Mouse (Mus musculus) midbrain, embryonic 14.5 days (tissue): ENCODE data around the gene Dnm3. TPM values are rescaled to one million over a fixed set of nuclear protein-coding genes. Genes with fewer than 3 reads are reported as not detected.

Source experiments
- ATAC-seq: fragments of 200-750 bp; cut with Nextera tagmentation; 2 replicates; pipeline ENCODE4 v1.8.0; 2017; ENCODE audit warnings: moderate number of reproducible peaks, moderate library complexity; ENCODE audit not compliant: low FRiP score, low TSS enrichment
- DNase-seq: peaks from one replicate; pipeline ENCODE4 v3.0.0-alpha.2; 2015
- H3K27ac ChIP-seq: fragments of 300-500 bp; sonication (generic); replicated peaks from 2 replicates; pipeline ENCODE4 v1.5.1; 2014; ENCODE audit warnings: mild to moderate bottlenecking, low read depth, low read length, moderate library complexity
- H3K27me3 ChIP-seq: fragments of 300-500 bp; sonication (generic); 2 replicates; pipeline ENCODE4 v1.6.1; 2014; ENCODE audit warnings: low read length, control low read depth, mixed read lengths; ENCODE audit not compliant: control insufficient read depth, insufficient read depth
- H3K36me3 ChIP-seq: fragments of 300-500 bp; sonication (generic); 2 replicates; pipeline ENCODE4 v1.6.1; 2014; ENCODE audit warnings: low read length, control low read depth; ENCODE audit not compliant: control insufficient read depth, insufficient read depth
- H3K4me1 ChIP-seq: fragments of 300-500 bp; sonication (generic); 2 replicates; pipeline ENCODE4 v1.6.1; 2014; ENCODE audit warnings: mild to moderate bottlenecking, antibody characterized with exemption, low read length, control low read depth; ENCODE audit not compliant: control insufficient read depth, insufficient read depth
- H3K4me2 ChIP-seq: fragments of 300-500 bp; sonication (generic); 2 replicates; pipeline ENCODE4 v1.6.1; 2014; ENCODE audit warnings: mild to moderate bottlenecking, low read length, moderate library complexity
- H3K4me3 ChIP-seq: fragments of 300-500 bp; sonication (generic); replicated peaks from 2 replicates; pipeline ENCODE4 v1.5.1; 2014; ENCODE audit warnings: low read depth, low read length
- H3K9ac ChIP-seq: fragments of 300-500 bp; sonication (generic); replicated peaks from 2 replicates; pipeline ENCODE4 v1.6.1; 2014; ENCODE audit warnings: mild to moderate bottlenecking, low read length, moderate library complexity
- H3K9me3 ChIP-seq: fragments of 300-500 bp; sonication (generic); 2 replicates; pipeline ENCODE4 v1.6.1; 2016; ENCODE audit warnings: low read length, control low read depth, mixed read lengths; ENCODE audit not compliant: control insufficient read depth
- WGBS: fragments of 180-500 bp; shearing (Covaris S2); extraction: QIAGEN DNeasy Blood & Tissue Kit; methylation state at CpG from one replicate; pipeline ENCODE4 v1.1.7; 2014; 5-methylcytosine and 5-hydroxymethylcytosine counted together
- polyA plus RNA-seq: library from polyadenylated mRNA; unstranded; fragments of >200 nt; fragmentation: Nextera tagmentation; extraction: Ambion mirVana; gene quantifications from 2 replicates; pipeline ENCODE4 v1.2.1, GENCODE M21; 2014

The Dnm3 gene
- polyA plus RNA-seq, 1 experiment from 2014 or later: 62.0 TPM

GRCm38 (mm10) chr1:162299558-162300319 is 178.1 kb downstream of the Dnm3 start:
- H3K4me2 ChIP-seq: no peak overlapping the region
- H3K9ac ChIP-seq: no peak overlapping the region
- DNase-seq (no peak), ATAC-seq (no peak)
- H3K27me3 ChIP-seq: no peaks in the 10 kb centered on the region
- no peak overlapping the region for H3K4me3 ChIP-seq
- H3K36me3 ChIP-seq: 0 out of 2 replicates have a peak, but pooled peaks cover 6% of the 10 kb centered on the region
- H3K27ac ChIP-seq: no peak overlapping the region
- no peaks in the 10 kb centered on the region for H3K9me3 ChIP-seq
- no peaks in the 10 kb centered on the region for H3K4me1 ChIP-seq
- WGBS: 83% methylated on average over 12 of the region's 12 CpGs

GRCm38 (mm10) chr1:162298527-162298926 is 179.3 kb downstream of the Dnm3 start:
- Histone ChIP-seq H3K4me1 (no peaks in the 10 kb centered on the region), H3K27ac (no peak overlapping the region), H3K9me3 (no peaks in the 10 kb centered on the region), H3K9ac (no peak overlapping the region), H3K4me3 (no peak overlapping the region), H3K36me3 (0 out of 2 replicates have a peak, but pooled peaks cover 3% of the 10 kb centered on the region), H3K4me2 (no peak overlapping the region), H3K27me3 (no peaks in the 10 kb centered on the region)
- WGBS: 81% methylated on average over 3 of the region's 3 CpGs
- DNase-seq (no peak), ATAC-seq (no peak)

- Histone ChIP-seq H3K4me1 (no peaks in the 10 kb centered on the region), H3K4me3 (no peak overlapping the region), H3K27ac (no peak overlapping the region), H3K36me3 (0 out of 2 replicates have a peak, but pooled peaks cover 8% of the 10 kb centered on the region), H3K9ac (no peak overlapping the region), H3K27me3 (no peaks in the 10 kb centered on the region), H3K9me3 (no peaks in the 10 kb centered on the region), H3K4me2 (no peak overlapping the region)
- 83% methylated on average over 5 of the region's 5 CpGs for WGBS
- DNase-seq (no peak), ATAC-seq (no peak)
Observed at GRCm38 (mm10) chr1:162295443-162295842, 182.4 kb downstream of the Dnm3 start.

GRCm38 (mm10) chr1:162294572-162294910 is 183.3 kb downstream of the Dnm3 start:
- H3K27me3 ChIP-seq: no peaks in the 10 kb centered on the region
- DNase-seq (no peak), ATAC-seq (no peak)
- H3K9me3 ChIP-seq: no peaks in the 10 kb centered on the region
- no peak overlapping the region for H3K9ac ChIP-seq
- WGBS: 86% methylated on average over 4 of the region's 4 CpGs
- H3K4me1 ChIP-seq: no peaks in the 10 kb centered on the region
- 0 out of 2 replicates have a peak, but pooled peaks cover 4% of the 10 kb centered on the region for H3K36me3 ChIP-seq
- no peak overlapping the region for H3K4me3 ChIP-seq
- H3K27ac ChIP-seq: no peak overlapping the region
- H3K4me2 ChIP-seq: no peak overlapping the region

GRCm38 (mm10) chr1:162293732-162294571 is 183.9 kb downstream of the Dnm3 start:
- ATAC-seq (no peak), DNase-seq (peak; percentile 31)
- Histone ChIP-seq H3K4me3 (no peak overlapping the region), H3K9ac (no peak overlapping the region), H3K36me3 (0 out of 2 replicates have a peak, but pooled peaks cover 4% of the 10 kb centered on the region), H3K27ac (no peak overlapping the region), H3K9me3 (no peaks in the 10 kb centered on the region), H3K4me2 (no peak overlapping the region), H3K27me3 (no peaks in the 10 kb centered on the region), H3K4me1 (no peaks in the 10 kb centered on the region)
- WGBS: 85% methylated on average over 4 of the region's 4 CpGs

- Histone ChIP-seq H3K4me1 (0 out of 2 replicates have a peak, but pooled peaks cover under 1% of the 10 kb centered on the region), H3K4me2 (no peak overlapping the region), H3K27ac (no peak overlapping the region), H3K9me3 (no peaks in the 10 kb centered on the region), H3K9ac (no peak overlapping the region), H3K36me3 (no peaks in the 10 kb centered on the region), H3K27me3 (no peaks in the 10 kb centered on the region), H3K4me3 (no peak overlapping the region)
- DNase-seq (no peak), ATAC-seq (no peak)
- WGBS: 54% methylated on average over 6 of the region's 6 CpGs
Observed at GRCm38 (mm10) chr1:162286910-162287309, 190.9 kb downstream of the Dnm3 start.

- H3K9ac ChIP-seq: no peak overlapping the region
- DNase-seq: peak; percentile 32
- 0 out of 2 replicates have a peak, but pooled peaks cover 3% of the 10 kb centered on the region for H3K4me1 ChIP-seq
- H3K27me3 ChIP-seq: no peaks in the 10 kb centered on the region
- no peak overlapping the region for H3K4me3 ChIP-seq
- 16% methylated on average over 7 of the region's 7 CpGs for WGBS
- H3K4me2 ChIP-seq: no peak overlapping the region
- H3K27ac ChIP-seq: no peak overlapping the region
- H3K9me3 ChIP-seq: no peaks in the 10 kb centered on the region
- ATAC-seq: no peak
- H3K36me3 ChIP-seq: no peaks in the 10 kb centered on the region
Observed at GRCm38 (mm10) chr1:162281981-162282381, 195.9 kb downstream of the Dnm3 start.

GRCm38 (mm10) chr1:162280052-162280451 is 197.8 kb downstream of the Dnm3 start:
- no peak for ATAC-seq

More at GRCm38 (mm10) chr1:162280052-162280451, 197.8 kb downstream of the Dnm3 start:
- no peak overlapping the region for H3K9ac ChIP-seq
- 84% methylated on average over 4 of the region's 4 CpGs for WGBS
- H3K9me3 ChIP-seq: no peaks in the 10 kb centered on the region
- H3K27me3 ChIP-seq: no peaks in the 10 kb centered on the region
- no peak overlapping the region for H3K27ac ChIP-seq
- H3K4me3 ChIP-seq: no peak overlapping the region
- peak; percentile 18 for DNase-seq
- 0 out of 2 replicates have a peak, but pooled peaks cover 3% of the 10 kb centered on the region for H3K4me1 ChIP-seq
- no peak overlapping the region for H3K4me2 ChIP-seq
- no peaks in the 10 kb centered on the region for H3K36me3 ChIP-seq
